Mouse (Mus musculus): ENCODE data around the gene Olfr1357. TPM values are rescaled to one million over a fixed set of nuclear protein-coding genes. Genes with fewer than 3 reads are reported as not detected.

Gene Olfr1357
- not detected for polyA plus RNA-seq (2015; fragmentation: Illumina TruSeq; extraction: RNeasy Lipid Tissue Mini Kit (QIAGEN cat#74804); ENCODE audit: insufficient read depth, low replicate concordance)

GRCm38 (mm10) chr10:78617974-78618373, at the start of gene Olfr1357:
Gene Olfr1357, minus strand, starts transcription at chr10:78618074.

GRCm38 (mm10) chr10:78591406-78592328, 26.2 kb downstream of the Olfr1357 start, which contains the start of gene Syde1:
Gene Syde1, minus strand, starts transcription at chr10:78591964.

GRCm38 (mm10) chr10:78574250-78575104, 43.4 kb downstream of the Olfr1357 start, which contains the start of gene Ilvbl:
Gene Ilvbl, plus strand, starts transcription at chr10:78574346.

Other genes with a start within 250 kb of the Olfr1357 start
- gene Rrp1, start 205.0 kb downstream of the Olfr1357 start, polyA plus RNA-seq (2015; fragmentation: Illumina TruSeq; extraction: RNeasy Lipid Tissue Mini Kit (QIAGEN cat#74804); ENCODE audit: insufficient read depth, low replicate concordance): 159 TPM
- gene Cstb, start 192.4 kb downstream of the Olfr1357 start, polyA plus RNA-seq (2015; fragmentation: Illumina TruSeq; extraction: RNeasy Lipid Tissue Mini Kit (QIAGEN cat#74804); ENCODE audit: insufficient read depth, low replicate concordance): 83.1 TPM
- 13.6 TPM for gene Pdxk, start 153.1 kb downstream of the Olfr1357 start, polyA plus RNA-seq (2015; fragmentation: Illumina TruSeq; extraction: RNeasy Lipid Tissue Mini Kit (QIAGEN cat#74804); ENCODE audit: insufficient read depth, low replicate concordance)
- gene Olfr1358, start 100.6 kb downstream of the Olfr1357 start, polyA plus RNA-seq (2015; fragmentation: Illumina TruSeq; extraction: RNeasy Lipid Tissue Mini Kit (QIAGEN cat#74804); ENCODE audit: insufficient read depth, low replicate concordance): not detected
- 33.4 TPM for gene Ilvbl, start 43.7 kb downstream of the Olfr1357 start, polyA plus RNA-seq (2015; fragmentation: Illumina TruSeq; extraction: RNeasy Lipid Tissue Mini Kit (QIAGEN cat#74804); ENCODE audit: insufficient read depth, low replicate concordance)
- 7.4 TPM for gene Syde1, start 26.1 kb downstream of the Olfr1357 start, polyA plus RNA-seq (2015; fragmentation: Illumina TruSeq; extraction: RNeasy Lipid Tissue Mini Kit (QIAGEN cat#74804); ENCODE audit: insufficient read depth, low replicate concordance)
- gene Casp14, start 100.2 kb upstream of the Olfr1357 start, polyA plus RNA-seq (2015; fragmentation: Illumina TruSeq; extraction: RNeasy Lipid Tissue Mini Kit (QIAGEN cat#74804); ENCODE audit: insufficient read depth, low replicate concordance): not detected
- gene Ccdc105, start 135.0 kb upstream of the Olfr1357 start, polyA plus RNA-seq (2015; fragmentation: Illumina TruSeq; extraction: RNeasy Lipid Tissue Mini Kit (QIAGEN cat#74804); ENCODE audit: insufficient read depth, low replicate concordance): not detected
- gene Slc1a6, start 162.4 kb upstream of the Olfr1357 start, polyA plus RNA-seq (2015; fragmentation: Illumina TruSeq; extraction: RNeasy Lipid Tissue Mini Kit (QIAGEN cat#74804); ENCODE audit: insufficient read depth, low replicate concordance): not detected
- gene Olfr1356, start 234.1 kb upstream of the Olfr1357 start, polyA plus RNA-seq (2015; fragmentation: Illumina TruSeq; extraction: RNeasy Lipid Tissue Mini Kit (QIAGEN cat#74804); ENCODE audit: insufficient read depth, low replicate concordance): not detected